Mouse (Mus musculus) heart, postnatal 0 days (tissue): ENCODE results near the gene Ramp3.

Source experiments
- CTCF ChIP-seq: IDR thresholded peaks from 2 replicates; pipeline ENCODE4 v1.5.1; 2016; ENCODE audit warnings: antibody characterized with exemption, control low read depth, low read depth
- EP300 ChIP-seq: IDR thresholded peaks from 2 replicates; pipeline ENCODE4 v1.6.1; 2016; ENCODE audit warnings: antibody characterized with exemption, low read depth

GRCm38 (mm10) chr11:6624619-6625382 lies 33.5 kb upstream of the Ramp3 start:
- no peak for TF ChIP-seq CTCF
- TF ChIP-seq EP300, result no peak
